Mouse (Mus musculus) G1E (cell line): ENCODE data around the gene Ddx54. TPM values are rescaled to one million over a fixed set of nuclear protein-coding genes. Genes with fewer than 3 reads are reported as not detected.
A peak's percentile ranks its signal among the peaks of the same experiment; 100 is the strongest.

Source experiments
- ATAC-seq: 2 replicates; pipeline ENCODE4 v1.8.0; 2016; ENCODE audit warnings: mild to moderate bottlenecking; ENCODE audit not compliant: insufficient number of reproducible peaks, poor library complexity, low FRiP score, severe bottlenecking; ENCODE audit errors: extremely low read depth
- DNase-seq: peaks from one replicate; pipeline ENCODE4 v3.0.0; 2012; ENCODE audit warnings: low spot score
- H3K27me3 ChIP-seq: 2 replicates; pipeline ENCODE4 v1.6.1; 2012; ENCODE audit warnings: mild to moderate bottlenecking, low read length, inconsistent platforms; ENCODE audit not compliant: insufficient read depth
- H3K36me3 ChIP-seq: replicated peaks from 2 replicates; pipeline ENCODE3; 2012; ENCODE audit warnings: mild to moderate bottlenecking, inconsistent platforms
- H3K4me1 ChIP-seq: 2 replicates; pipeline ENCODE4 v1.6.1; 2012; ENCODE audit warnings: low read depth, low read length, inconsistent platforms, mixed read lengths; ENCODE audit not compliant: insufficient read depth
- H3K4me3 ChIP-seq: 2 replicates; pipeline ENCODE4 v1.5.1; 2012; ENCODE audit warnings: low read depth, mild to moderate bottlenecking, inconsistent platforms, low read length, moderate library complexity, mixed read lengths
- H3K9me3 ChIP-seq: replicated peaks from 2 replicates; pipeline ENCODE4 v1.6.1; 2012; ENCODE audit warnings: inconsistent platforms
- CTCF ChIP-seq: IDR thresholded peaks from 2 replicates; pipeline ENCODE4 v1.5.1; 2012; ENCODE audit warnings: low read depth, low read length, inconsistent platforms, mixed read lengths
- GATA1 ChIP-seq: IDR thresholded peaks from 2 replicates; pipeline ENCODE4 v1.6.1; 2012; ENCODE audit warnings: borderline replicate concordance, low read length, inconsistent platforms, mixed read lengths
- GATA2 ChIP-seq: IDR thresholded peaks from 2 replicates; pipeline ENCODE4 v1.6.1; 2012; ENCODE audit warnings: low read depth, low read length, inconsistent platforms, borderline replicate concordance
- POLR2AphosphoS5 ChIP-seq: IDR thresholded peaks from 2 replicates; pipeline ENCODE4 v1.6.1; 2012; ENCODE audit warnings: low read depth, low read length, inconsistent platforms; ENCODE audit not compliant: insufficient replicate concordance
- TAL1 ChIP-seq: conservative IDR thresholded peaks from 2 replicates; pipeline ENCODE4 v1.6.1; 2012; ENCODE audit warnings: low read depth, low read length, inconsistent platforms, mixed read lengths
- polyA plus RNA-seq: library from polyadenylated mRNA; stranded (reverse); fragments of >175 nt; gene quantifications from 2 replicates; pipeline ENCODE4 v1.2.3, GENCODE M21; 2012
- total RNA-seq, 2 experiments: library from RNA; stranded (forward) in 1 of 2; stranded (reverse) in 1 of 2; fragments of 200-1000 nt in 1 of 2; fragments of >200 nt in 1 of 2; fragmentation: Nextera tagmentation in 1 of 2; gene quantifications; 2 replicates each; pipeline ENCODE4 v1.2.3; 2014 to 2017

The Ddx54 gene
- total and polyA plus RNA-seq, 3 experiments, result 24.3 to 103 (median 31.5) TPM

DNA sequence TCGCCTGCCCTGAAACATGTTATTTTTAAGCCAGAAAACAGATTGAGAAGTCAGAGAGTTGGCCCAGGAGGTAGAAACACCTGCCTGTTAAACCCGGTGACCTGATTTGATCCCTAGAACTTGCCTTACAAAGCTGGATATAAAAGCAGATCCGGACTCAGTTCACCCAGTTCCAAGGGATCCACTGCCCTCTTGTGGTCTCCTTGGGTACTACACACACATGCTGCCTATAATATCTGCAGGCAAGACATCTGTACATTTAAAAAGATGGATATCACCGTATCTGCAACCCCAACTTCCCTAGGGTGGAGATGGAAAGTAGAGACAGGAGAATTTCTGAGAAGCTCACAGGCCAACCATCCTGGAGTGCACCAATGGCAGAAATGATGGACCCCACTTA, 3.4 kb downstream of the Ddx54 start:
- Histone ChIP-seq H3K27me3 (no peaks in the 10 kb centered on the region), H3K36me3 (peaks cover 69% of the 10 kb centered on the region), H3K4me1 (peaks cover 60% of the 10 kb centered on the region), H3K4me3 (no peak overlapping the region), H3K9me3 (peaks cover 5% of the 10 kb centered on the region)
- no peak for ATAC-seq
- DNase-seq, result no peak
- TF ChIP-seq CTCF, result peak; percentile 72
- no peak for TF ChIP-seq POLR2AphosphoS5

DNA sequence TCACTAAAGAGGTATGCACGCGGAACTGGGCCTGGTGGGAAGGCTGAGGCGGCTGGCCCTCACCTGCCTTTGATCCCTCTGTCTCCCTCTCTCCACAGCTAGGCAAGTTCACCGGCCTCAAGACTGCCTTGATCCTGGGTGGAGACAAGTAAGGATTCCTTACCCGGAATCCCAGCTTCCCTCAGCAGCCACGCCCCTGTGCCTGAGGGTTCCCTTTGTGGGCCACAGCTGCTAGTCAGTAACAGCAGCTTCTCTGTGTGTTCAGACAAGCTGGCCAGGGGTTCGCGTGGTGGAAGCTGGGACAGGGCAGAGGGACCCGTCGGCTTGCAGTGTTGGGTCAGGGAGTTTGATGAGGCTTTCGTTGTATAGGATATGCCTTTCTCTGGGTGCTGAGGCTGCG, 6.2 kb downstream of the Ddx54 start:
- Histone ChIP-seq H3K36me3 (peaks cover 92% of the 10 kb centered on the region), H3K4me1 (peaks cover 56% of the 10 kb centered on the region), H3K27me3 (no peaks in the 10 kb centered on the region)

DNA sequence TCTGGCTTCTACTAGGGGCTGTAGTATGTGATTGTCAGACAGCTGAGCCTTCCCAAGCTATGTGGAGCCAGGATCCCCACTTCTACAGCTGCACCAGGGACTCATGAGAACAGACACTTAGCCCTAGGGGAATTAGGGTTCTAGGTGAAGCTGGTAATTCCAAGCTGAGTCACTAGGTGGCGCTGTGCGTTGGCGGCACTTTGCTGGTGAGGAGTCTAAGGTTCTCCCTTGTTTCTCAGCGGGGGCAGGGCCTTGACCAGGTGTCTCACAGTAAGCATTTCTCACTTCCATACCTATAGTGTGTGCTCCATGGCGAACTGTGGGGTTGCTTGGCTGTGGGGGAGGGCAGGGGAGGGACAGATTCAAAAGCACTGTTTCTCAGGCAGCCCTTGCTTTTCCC, 6.7 kb downstream of the Ddx54 start:
- peaks cover 52% of the 10 kb centered on the region for H3K4me1 ChIP-seq
- TF ChIP-seq GATA2, result no peak
- TF ChIP-seq TAL1, result no peak
- peak; percentile 97 for TF ChIP-seq CTCF
- H3K36me3 ChIP-seq, result peaks cover 96% of the 10 kb centered on the region
- H3K27me3 ChIP-seq, result no peaks in the 10 kb centered on the region
- peaks cover 5% of the 10 kb centered on the region for H3K9me3 ChIP-seq
- ATAC-seq, result no peak
- no peak for DNase-seq
- H3K4me3 ChIP-seq, result no peak overlapping the region

More for the DNA sequence above, 6.2 kb downstream of the Ddx54 start:
- no peak overlapping the region for H3K4me3 ChIP-seq
- DNase-seq (no peak), ATAC-seq (no peak)
- no peak for TF ChIP-seq GATA1
- no peak for TF ChIP-seq POLR2AphosphoS5
- TF ChIP-seq GATA2, result no peak
- TF ChIP-seq TAL1, result no peak
- no peak for TF ChIP-seq CTCF
- peaks cover 5% of the 10 kb centered on the region for H3K9me3 ChIP-seq

DNA sequence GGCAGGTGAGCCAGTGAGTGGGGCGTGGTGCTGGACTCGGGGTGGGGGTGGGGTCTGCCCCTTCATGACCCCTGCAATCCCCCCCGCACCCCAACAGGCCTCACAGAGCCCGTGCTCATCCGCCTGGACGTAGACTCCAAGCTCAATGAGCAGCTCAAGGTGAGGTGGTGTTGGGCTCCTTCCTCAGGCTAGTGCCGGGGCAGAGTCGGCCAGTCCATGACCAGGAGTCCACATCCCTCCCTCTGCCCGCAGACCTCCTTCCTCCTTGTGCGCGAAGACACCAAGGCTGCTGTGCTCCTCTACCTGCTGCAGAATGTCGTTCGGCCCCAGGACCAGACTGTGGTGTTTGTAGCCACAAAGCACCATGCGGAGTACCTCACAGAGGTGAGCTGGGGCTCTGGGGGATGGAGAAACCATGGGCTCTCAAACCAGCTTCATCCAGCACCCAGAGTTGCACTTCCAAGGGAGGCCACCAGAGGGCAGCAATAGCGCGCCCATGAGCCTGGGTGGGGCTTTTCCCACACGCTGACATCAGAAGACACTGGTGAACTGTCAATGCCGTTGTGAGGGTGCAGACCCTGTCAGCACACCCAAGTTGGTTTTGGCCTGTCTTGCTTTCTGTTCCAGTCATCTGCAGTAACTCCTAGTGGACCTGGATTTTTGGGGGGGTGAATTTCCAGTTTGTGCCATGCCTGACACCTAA, 8.0 kb downstream of the Ddx54 start:
- DNase-seq (peak; percentile 64), ATAC-seq (no peak)
- no peaks in the 10 kb centered on the region for H3K27me3 ChIP-seq
- H3K36me3 ChIP-seq, result peaks cover 100% of the 10 kb centered on the region
- no peak overlapping the region for H3K4me3 ChIP-seq
- H3K4me1 ChIP-seq, result peaks cover 50% of the 10 kb centered on the region
- peak; percentile 99 for TF ChIP-seq CTCF
- TF ChIP-seq POLR2AphosphoS5, result no peak
- TF ChIP-seq TAL1, result no peak
- H3K9me3 ChIP-seq, result peaks cover 5% of the 10 kb centered on the region

DNA sequence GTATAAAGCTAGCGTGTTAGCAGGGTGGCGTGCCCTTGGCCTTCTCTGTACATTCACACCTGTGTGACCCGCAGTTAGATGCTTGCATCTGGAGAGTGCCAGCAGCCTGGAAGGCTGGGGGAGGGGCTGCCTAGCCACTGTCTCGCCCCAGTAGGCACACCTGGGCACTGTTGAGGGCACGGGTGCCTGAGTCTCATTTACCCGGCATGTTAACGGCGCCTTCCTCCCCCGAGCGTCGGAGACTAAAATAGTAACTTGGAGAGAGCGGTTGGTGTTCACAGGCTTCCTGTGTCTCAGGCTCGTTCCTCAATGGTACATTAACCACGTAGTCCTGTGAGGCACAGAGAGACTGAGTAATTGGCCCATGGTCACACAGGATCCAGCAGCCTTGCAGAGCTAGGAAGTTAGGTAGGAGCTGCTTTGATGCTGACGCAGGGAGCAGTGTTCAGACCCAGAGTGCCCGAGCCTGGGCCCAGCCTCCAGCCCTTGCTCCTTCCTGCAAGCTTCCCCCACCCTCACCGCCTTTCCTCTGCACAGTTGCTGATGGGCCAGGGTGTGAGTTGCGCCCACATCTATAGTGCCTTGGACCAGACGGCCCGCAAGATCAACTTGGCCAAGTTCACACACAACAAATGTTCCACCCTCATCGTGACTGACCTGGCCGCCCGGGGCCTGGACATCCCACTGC, 8.7 kb downstream of the Ddx54 start:
- peaks cover 100% of the 10 kb centered on the region for H3K36me3 ChIP-seq
- H3K4me3 ChIP-seq, result no peak overlapping the region
- no peaks in the 10 kb centered on the region for H3K27me3 ChIP-seq
- DNase-seq (no peak), ATAC-seq (no peak)
- no peaks in the 10 kb centered on the region for H3K9me3 ChIP-seq
- no peak for TF ChIP-seq TAL1
- no peak for TF ChIP-seq GATA2
- TF ChIP-seq POLR2AphosphoS5, result no peak
- TF ChIP-seq CTCF, result no peak
- TF ChIP-seq GATA1, result no peak
- peaks cover 55% of the 10 kb centered on the region for H3K4me1 ChIP-seq

- H3K4me3 ChIP-seq, result no peak overlapping the region
- H3K36me3 ChIP-seq, result peaks cover 100% of the 10 kb centered on the region
- ATAC-seq (no peak), DNase-seq (no peak)
- TF ChIP-seq POLR2AphosphoS5 (no peak), CTCF (no peak), GATA1 (no peak), GATA2 (no peak), TAL1 (no peak)
- no peaks in the 10 kb centered on the region for H3K9me3 ChIP-seq
- H3K4me1 ChIP-seq, result peaks cover 57% of the 10 kb centered on the region
- H3K27me3 ChIP-seq, result no peaks in the 10 kb centered on the region
Observed at GRCm38 (mm10) chr5:120621846-120622197, 9.3 kb downstream of the Ddx54 start.
